Mouse (Mus musculus) left cerebral cortex, postnatal 36 days (tissue): ENCODE measurements at regions not wholly inside any gene's neighbourhood (a gene's known extent, or its start where the extent isn't known, plus 50 kb on each side); places are given as distances from the start of the nearest gene placed in this dataset.
"Not testable (repeated sequence)": the region's sequence is repeated elsewhere in the genome, so short reads cannot be mapped to it uniquely, and the experiment has no call there.

Experiments
- DNase-seq, 2 experiments: peaks; one replicate each; pipeline ENCODE4 v3.0.0; 2021 to 2022; ENCODE audit warnings: low spot score in 2 of 2, mixed read lengths in 1 of 2
- intact Hi-C: fragments of 180-260 bp; cut with DNase I; formaldehyde crosslinking; loops from one replicate; pipeline ENCODE4 v1.15.1; 2025

DNA sequence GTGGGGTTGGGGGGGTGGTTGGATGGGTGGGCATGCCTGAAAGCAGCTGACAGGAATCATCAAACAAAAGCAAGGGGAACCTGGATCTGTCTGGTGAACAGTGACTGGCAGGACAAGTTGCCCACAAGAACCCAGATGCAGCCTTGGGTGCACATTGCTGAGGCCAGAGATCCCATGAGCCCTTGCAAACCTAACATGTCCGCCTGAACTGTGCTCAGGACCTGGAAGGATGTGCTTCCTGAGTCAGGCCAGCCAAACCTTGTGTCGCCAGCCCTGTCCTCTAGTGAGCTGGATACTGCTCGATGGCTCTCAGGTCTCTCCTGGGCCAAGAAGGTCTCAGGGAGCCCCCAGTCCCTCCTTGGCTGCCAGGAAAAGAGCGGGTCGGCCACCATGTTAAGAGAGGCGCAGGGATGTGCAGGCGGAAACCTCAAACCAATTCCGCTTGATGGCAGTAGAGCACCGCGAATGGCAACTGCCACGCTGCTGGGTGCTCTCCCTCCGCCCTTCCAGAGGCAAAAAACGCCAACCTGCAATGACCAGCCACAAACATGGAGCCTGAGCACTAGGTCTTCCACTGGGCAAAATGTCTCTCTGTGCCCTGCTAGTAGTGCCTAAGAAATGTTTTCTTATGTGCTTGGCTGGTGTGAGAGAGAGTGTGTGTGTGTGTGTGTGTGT lies 140.2 kb downstream of the Pls3 start:
- intact Hi-C loops: not testable (repeated sequence)
- peak in 1 of 2 experiments; percentile 80 for DNase-seq

DNA sequence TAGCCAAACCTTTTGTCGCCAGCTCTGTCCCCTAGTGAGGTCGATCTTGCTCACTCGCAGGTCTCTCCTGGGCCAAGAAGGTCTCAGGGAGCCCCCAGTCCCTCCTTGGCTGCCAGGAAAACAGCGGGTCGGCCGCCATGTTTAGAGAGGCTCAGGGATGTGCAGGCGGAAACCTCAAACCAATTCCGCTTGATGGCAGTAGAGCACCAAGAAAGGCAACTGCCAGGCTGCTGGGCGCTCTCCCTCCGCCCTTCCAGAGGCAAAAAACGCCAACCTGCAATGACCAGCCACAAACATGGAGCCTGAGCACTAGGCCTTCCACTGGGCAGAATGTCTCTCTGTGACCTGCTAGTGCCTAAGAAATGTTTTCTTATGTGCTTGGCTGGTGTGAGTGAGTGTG lies 141.3 kb downstream of the Pls3 start:
- DNase-seq: peak in 1 of 2 experiments; percentile 83
- intact Hi-C loops: not testable (repeated sequence)

DNA sequence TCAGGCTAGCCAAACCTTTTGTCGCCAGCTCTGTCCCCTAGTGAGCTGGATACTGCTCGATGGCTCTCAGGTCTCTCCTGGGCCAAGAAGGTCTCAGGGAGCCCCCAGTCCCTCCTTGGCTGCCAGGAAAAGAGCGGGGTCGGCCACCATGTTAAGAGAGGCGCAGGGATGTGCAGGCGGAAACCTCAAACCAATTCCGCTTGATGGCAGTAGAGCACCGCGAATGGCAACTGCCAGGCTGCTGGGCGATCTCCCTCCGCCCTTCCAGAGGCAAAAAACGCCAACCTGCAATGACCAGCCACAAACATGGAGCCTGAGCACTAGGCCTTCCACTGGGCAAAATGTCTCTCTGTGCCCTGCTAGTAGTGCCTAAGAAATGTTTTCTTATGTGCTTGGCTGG lies 145.2 kb downstream of the Pls3 start:
- DNase-seq: peak in 1 of 2 experiments; percentile 55
- intact Hi-C loops: not testable (repeated sequence)

DNA sequence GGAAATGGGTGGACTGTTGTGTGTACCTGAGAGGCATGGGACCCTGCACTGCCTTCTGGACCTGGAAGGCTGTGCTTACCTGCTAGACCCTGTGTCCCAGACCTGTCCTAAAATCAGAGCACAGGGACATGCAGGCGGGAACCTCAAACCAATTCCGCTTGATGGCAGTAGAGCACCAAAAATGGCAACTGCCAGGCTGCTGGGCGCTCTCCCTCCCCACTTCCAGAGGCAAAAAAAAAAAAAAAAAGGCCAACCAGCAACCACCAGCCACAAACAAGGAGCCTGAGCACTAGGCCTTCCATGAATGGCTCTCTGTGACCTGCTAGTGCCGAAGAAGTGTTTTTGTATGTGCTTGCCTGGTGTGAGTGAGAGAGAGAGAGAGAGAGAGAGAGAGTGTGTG lies 146.5 kb downstream of the Pls3 start:
- peak in 1 of 2 experiments; percentile 28 for DNase-seq
- intact Hi-C loops: no loop called here

DNA sequence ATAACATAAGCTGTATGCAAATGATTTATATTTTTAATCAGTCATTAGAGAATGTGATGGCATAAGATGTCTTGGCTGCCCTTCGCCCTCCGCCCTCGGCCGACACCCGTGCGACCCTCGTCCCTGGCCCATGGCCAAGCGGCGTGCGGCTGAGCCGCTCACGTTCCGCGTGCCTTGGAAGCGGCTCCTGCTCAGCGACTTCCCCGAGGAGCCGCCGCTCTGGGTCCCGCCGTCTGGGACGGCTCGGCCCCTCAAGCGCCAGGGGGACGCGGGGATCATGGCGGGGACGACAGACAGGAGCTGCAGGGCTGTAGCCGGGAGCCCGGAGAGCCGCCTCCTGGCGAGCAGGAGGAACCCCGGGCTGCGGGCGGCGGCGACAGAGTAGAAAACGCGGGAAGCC lies 145.5 kb upstream of the Rab39b start:
- intact Hi-C loops: not testable (repeated sequence)

DNA sequence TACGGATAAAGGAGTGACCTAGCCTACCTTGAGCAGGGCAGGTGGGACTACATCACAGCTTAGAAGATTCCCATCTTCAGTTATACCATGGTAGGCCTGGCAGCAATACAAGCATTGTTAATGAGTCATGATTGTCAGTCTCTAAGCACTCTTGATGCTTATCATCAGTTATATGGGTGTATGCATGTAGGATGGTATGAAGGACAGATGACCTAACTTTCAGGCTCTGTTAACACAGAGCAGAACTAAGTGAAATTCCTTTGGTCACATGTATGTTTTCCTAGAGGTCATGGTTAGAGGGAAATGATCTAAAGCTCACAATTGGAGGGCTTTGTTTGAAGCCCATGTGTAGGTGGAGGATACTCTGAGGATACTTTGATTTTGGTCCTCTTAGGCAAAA lies 121.9 kb upstream of the Rab39b start:
- DNase-seq: no peak
- intact Hi-C loops: no loop called here

More for the DNA sequence above, 145.5 kb upstream of the Rab39b start:
- not testable (repeated sequence) for DNase-seq

DNA sequence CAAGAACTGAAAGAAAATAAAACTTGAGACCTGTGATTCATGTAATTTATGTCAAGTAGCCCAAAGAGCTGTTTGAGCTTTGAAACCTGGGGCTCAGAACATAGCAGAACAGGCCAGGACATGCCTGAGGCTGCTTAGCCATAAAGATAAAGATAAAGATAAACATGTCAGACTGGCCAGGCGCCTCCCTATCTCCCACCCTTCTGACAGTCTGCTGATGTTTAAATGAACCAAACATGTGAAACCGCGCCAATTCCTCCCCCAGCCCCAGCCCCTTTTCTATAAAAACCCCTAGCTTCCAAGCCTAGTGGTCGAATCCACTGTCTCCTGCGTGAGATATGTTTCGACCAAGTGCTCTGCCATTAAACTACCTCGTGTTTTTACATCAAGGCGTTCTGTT lies 97.2 kb upstream of the Rab39b start:
- intact Hi-C loops: loop anchor here (10.0 kb wide), 1 partner anchor 530 kb away; no protein-coding TSS in a partner anchor
- not testable (repeated sequence) for DNase-seq

DNA sequence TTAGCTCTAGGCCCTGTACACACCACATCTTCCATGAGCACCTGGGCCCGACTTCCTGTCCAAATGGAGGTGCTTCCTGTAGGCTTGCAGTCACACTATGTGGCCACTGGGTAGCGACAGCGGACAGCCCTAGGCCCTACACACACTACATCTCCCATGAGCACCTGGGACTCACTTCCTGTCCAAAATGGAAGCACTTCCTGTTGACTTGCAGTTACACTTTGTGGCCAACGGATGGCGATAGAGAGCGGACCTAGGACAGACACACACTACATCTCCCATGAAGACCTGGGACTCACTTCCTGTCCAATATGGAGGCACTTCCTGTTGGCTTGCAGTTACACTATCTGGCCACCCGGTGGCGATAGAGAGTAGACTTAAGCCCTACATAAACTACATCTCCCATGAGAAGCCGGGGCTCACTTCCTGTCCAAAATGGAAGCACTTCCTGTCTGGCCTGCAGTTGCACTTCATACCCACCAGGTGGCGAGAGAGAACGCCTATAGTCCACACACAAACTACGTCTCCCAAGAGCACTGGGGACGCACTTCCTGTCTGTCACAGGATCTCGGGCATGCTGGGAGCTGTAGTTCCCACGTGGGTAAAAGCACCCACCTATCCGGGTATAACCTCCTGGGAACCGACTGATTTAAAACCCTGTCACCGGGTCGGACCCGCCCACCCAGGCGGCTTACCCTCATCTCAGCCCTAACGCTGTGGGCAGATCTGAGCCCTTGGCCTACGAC lies 96.1 kb upstream of the Rab39b start:
- peak; percentile 93 to 95 for DNase-seq
- intact Hi-C loops: loop anchor here (10.0 kb wide), 1 partner anchor 531 kb away; no protein-coding TSS in a partner anchor

DNA sequence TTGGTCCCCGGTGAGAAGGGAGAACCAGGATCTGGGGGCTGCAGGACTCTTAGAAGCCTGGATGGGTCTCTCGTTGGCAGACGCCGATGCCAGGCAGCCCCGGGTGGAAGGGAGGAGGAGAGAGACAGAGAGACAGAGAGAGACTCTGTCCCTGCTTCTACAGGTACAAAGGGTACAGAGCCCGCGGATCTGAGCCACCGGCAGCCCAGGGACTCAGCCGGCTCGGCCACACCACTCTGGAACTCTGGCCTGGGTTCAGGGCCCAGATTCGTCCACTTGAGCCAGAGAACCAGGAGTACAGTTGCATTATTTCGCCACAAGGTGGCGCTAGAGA lies 95.5 kb upstream of the Rab39b start:
- no peak for DNase-seq
- intact Hi-C loops: loop anchor here (10.0 kb wide), 1 partner anchor 531 kb away; no protein-coding TSS in a partner anchor

DNA sequence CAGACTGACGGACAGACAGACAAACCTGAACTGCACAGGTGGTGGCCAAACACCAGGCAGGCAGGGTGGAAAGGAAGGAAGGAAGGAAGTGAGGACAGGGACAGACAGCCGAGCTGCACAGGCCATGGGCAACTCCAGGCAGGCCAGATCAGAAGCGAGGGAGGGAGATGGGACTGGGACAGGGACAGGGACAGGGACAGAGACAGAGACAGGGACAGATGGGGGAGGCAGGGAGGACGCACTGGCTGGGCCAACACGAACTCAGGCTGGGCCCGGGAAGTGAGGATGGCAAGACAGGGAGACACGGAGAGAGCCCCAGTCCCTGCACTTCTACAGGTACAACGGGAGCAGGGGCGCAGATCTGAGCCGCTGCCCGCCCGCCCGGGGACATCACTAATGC lies 94.9 kb upstream of the Rab39b start:
- intact Hi-C loops: loop anchor here (10.0 kb wide), 1 partner anchor 532 kb away; no protein-coding TSS in a partner anchor

DNA sequence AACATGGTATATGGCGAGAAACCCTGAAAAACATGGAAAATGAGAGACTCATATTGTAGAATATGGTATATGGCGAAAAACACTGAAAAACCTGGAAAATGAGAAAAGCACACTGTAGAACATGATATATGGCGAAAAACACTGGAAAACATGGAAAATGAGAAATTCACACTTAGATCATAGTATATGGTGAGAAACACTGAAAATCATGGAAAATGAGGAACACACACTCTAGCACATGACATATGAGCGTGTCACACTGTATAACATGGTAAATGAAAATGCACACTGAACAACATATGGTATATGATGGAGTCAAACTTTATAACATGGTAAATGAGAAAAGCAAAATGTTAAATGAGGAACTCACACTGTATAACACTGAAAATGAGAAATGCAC lies 89.6 kb upstream of the Rab39b start:
- DNase-seq: no peak
- intact Hi-C loops: no loop called here

More for the DNA sequence above, 94.9 kb upstream of the Rab39b start:
- peak in 1 of 2 experiments; percentile 10 for DNase-seq

DNA sequence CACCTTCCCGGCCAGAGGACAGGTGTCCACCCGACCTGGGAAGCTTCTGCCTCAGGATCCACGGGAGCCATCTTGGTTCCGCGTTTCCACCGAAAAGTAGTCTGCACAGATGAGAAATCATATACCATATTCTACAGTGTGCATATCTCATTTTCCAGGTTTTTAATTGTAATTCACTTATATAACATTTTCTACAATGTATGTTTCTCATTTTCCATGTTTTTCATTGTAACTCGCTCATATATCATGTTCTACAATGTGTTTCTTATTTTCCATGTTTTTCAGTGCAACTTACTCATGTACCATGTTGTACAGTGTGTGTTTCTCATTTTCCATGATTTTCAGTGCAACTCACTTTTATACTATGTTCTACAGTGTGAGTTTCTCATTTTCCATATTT lies 65.4 kb upstream of the Rab39b start:
- no peak for DNase-seq
- intact Hi-C loops: no loop called here
